Mouse (Mus musculus): ENCODE measurements around the gene Fam69a. TPM values are rescaled to one million over a fixed set of nuclear protein-coding genes. Genes with fewer than 3 reads are reported as not detected.

The Fam69a gene
- polyA plus RNA-seq, 1 experiment from 2014 or later, result 31.9 TPM

- Histone ChIP-seq H3K27me3 (no peaks in the 10 kb centered on the region), H3K4me1 (no peaks in the 10 kb centered on the region), H3K9me3 (no peaks in the 10 kb centered on the region), H3K9ac (replicated peaks) (no peak overlapping the region), H3K4me3 (no peak overlapping the region), H3K27ac (replicated peaks) (no peak overlapping the region), H3K4me2 (replicated peaks) (no peak overlapping the region), H3K36me3 (no peaks in the 10 kb centered on the region)
- no peak for ATAC-seq (replicated peaks)
- WGBS, result 82% methylated on average over 1 of the region's 1 CpGs
Observed at GRCm38 (mm10) chr5:107877053-107877452, 109.8 kb downstream of the Fam69a start.

GRCm38 (mm10) chr5:107875261-107875611 is 111.6 kb downstream of the Fam69a start:
- Histone ChIP-seq H3K4me1 (no peaks in the 10 kb centered on the region), H3K9me3 (no peaks in the 10 kb centered on the region), H3K4me2 (replicated peaks) (no peak overlapping the region), H3K9ac (replicated peaks) (no peak overlapping the region), H3K4me3 (no peak overlapping the region), H3K27ac (replicated peaks) (no peak overlapping the region), H3K27me3 (no peaks in the 10 kb centered on the region), H3K36me3 (no peaks in the 10 kb centered on the region)
- no peak for ATAC-seq (replicated peaks)

- no peak for ATAC-seq (replicated peaks)
- no peak within 1 kb of the TSS for H3K27ac ChIP-seq (replicated peaks)
- H3K4me3 ChIP-seq, result no peak within 1 kb of the TSS
- H3K9ac ChIP-seq (replicated peaks), result no peak within 1 kb of the TSS
- WGBS, result 46% methylated on average over 4 of the region's 4 CpGs
- H3K9me3 ChIP-seq, result no peaks in the 10 kb centered on the region
- no peaks in the 10 kb centered on the region for H3K36me3 ChIP-seq
- H3K4me2 ChIP-seq (replicated peaks), result no peak within 1 kb of the TSS
- no peaks in the 10 kb centered on the region for H3K4me1 ChIP-seq
- no peaks in the 10 kb centered on the region for H3K27me3 ChIP-seq
Observed at GRCm38 (mm10) chr5:107874561-107875260, 112.2 kb downstream of the Fam69a start, which contains the start of gene Evi5. TSS of gene Evi5 (minus strand) at chr5:107875107.

GRCm38 (mm10) chr5:107873886-107874302 is 113.0 kb downstream of the Fam69a start:
- Histone ChIP-seq H3K9me3 (no peaks in the 10 kb centered on the region), H3K4me3 (no peak overlapping the region), H3K27ac (replicated peaks) (no peak overlapping the region), H3K4me2 (replicated peaks) (no peak overlapping the region), H3K4me1 (no peaks in the 10 kb centered on the region), H3K27me3 (no peaks in the 10 kb centered on the region), H3K36me3 (no peaks in the 10 kb centered on the region), H3K9ac (replicated peaks) (no peak overlapping the region)
- ATAC-seq (replicated peaks), result no peak
- 61% methylated on average over 7 of the region's 7 CpGs for WGBS

- H3K4me1 ChIP-seq, result no peaks in the 10 kb centered on the region
- 86% methylated on average over 6 of the region's 6 CpGs for WGBS
- H3K27ac ChIP-seq (replicated peaks), result no peak overlapping the region
- no peak overlapping the region for H3K4me3 ChIP-seq
- no peaks in the 10 kb centered on the region for H3K9me3 ChIP-seq
- no peaks in the 10 kb centered on the region for H3K36me3 ChIP-seq
- ATAC-seq (replicated peaks), result no peak
- no peak overlapping the region for H3K9ac ChIP-seq (replicated peaks)
- H3K4me2 ChIP-seq (replicated peaks), result no peak overlapping the region
- H3K27me3 ChIP-seq, result no peaks in the 10 kb centered on the region
Observed at GRCm38 (mm10) chr5:107873330-107873729, 113.6 kb downstream of the Fam69a start.

- 53% methylated on average over 2 of the region's 2 CpGs for WGBS
- no peaks in the 10 kb centered on the region for H3K9me3 ChIP-seq
- H3K4me2 ChIP-seq (replicated peaks), result no peak overlapping the region
- no peak overlapping the region for H3K27ac ChIP-seq (replicated peaks)
- no peak for ATAC-seq (replicated peaks)
- H3K4me1 ChIP-seq, result peaks cover 10% of the 10 kb centered on the region; the same call in 1 of the 2 replicates
- no peak overlapping the region for H3K4me3 ChIP-seq
- no peaks in the 10 kb centered on the region for H3K36me3 ChIP-seq
- no peak overlapping the region for H3K9ac ChIP-seq (replicated peaks)
- no peaks in the 10 kb centered on the region for H3K27me3 ChIP-seq
Observed at GRCm38 (mm10) chr5:107869701-107870100, 117.2 kb downstream of the Fam69a start.

- peaks cover 10% of the 10 kb centered on the region; the same call in 1 of the 2 replicates for H3K4me1 ChIP-seq
- WGBS, result under 1% methylated on average over 54 of the region's 58 CpGs
- H3K4me3 ChIP-seq, result peak overlapping the region; percentile 84
Observed at GRCm38 (mm10) chr5:107868905-107869424, 117.9 kb downstream of the Fam69a start.

GRCm38 (mm10) chr5:107867970-107868904 is 118.6 kb downstream of the Fam69a start:
- H3K27me3 ChIP-seq, result no peaks in the 10 kb centered on the region
- WGBS, result under 1% methylated on average over 82 of the region's 82 CpGs
- peak; percentile 78 for ATAC-seq (replicated peaks)
- H3K27ac ChIP-seq (replicated peaks), result peak overlapping the region; percentile 91
- H3K9me3 ChIP-seq, result no peaks in the 10 kb centered on the region
- H3K9ac ChIP-seq (replicated peaks), result peak overlapping the region; percentile 77
- H3K4me2 ChIP-seq (replicated peaks), result peak overlapping the region; percentile 74
- no peaks in the 10 kb centered on the region for H3K36me3 ChIP-seq
- peak overlapping the region; percentile 84 for H3K4me3 ChIP-seq
- H3K4me1 ChIP-seq, result peaks cover 10% of the 10 kb centered on the region; the same call in 1 of the 2 replicates

More at GRCm38 (mm10) chr5:107868905-107869424, 117.9 kb downstream of the Fam69a start:
- H3K27ac ChIP-seq (replicated peaks), result peak overlapping the region; percentile 91
- H3K9me3 ChIP-seq, result no peaks in the 10 kb centered on the region
- peak overlapping the region; percentile 77 for H3K9ac ChIP-seq (replicated peaks)
- no peaks in the 10 kb centered on the region for H3K36me3 ChIP-seq
- peak; percentile 98 for ATAC-seq (replicated peaks)
- H3K4me2 ChIP-seq (replicated peaks), result peak overlapping the region; percentile 74
- no peaks in the 10 kb centered on the region for H3K27me3 ChIP-seq

GRCm38 (mm10) chr5:107866127-107867126 is 120.5 kb downstream of the Fam69a start:
- H3K4me3 ChIP-seq, result no peak overlapping the region
- H3K27ac ChIP-seq (replicated peaks), result no peak overlapping the region
- no peaks in the 10 kb centered on the region for H3K9me3 ChIP-seq
- no peak overlapping the region for H3K4me2 ChIP-seq (replicated peaks)
- no peaks in the 10 kb centered on the region for H3K27me3 ChIP-seq
- H3K36me3 ChIP-seq, result no peaks in the 10 kb centered on the region
- H3K9ac ChIP-seq (replicated peaks), result no peak overlapping the region
- WGBS, result 74% methylated on average over 2 of the region's 2 CpGs
- ATAC-seq (replicated peaks), result no peak
- peaks cover 10% of the 10 kb centered on the region; the same call in 1 of the 2 replicates for H3K4me1 ChIP-seq

GRCm38 (mm10) chr5:107863971-107864370 is 122.9 kb downstream of the Fam69a start:
- Histone ChIP-seq H3K9me3 (no peaks in the 10 kb centered on the region), H3K4me1 (peaks cover 10% of the 10 kb centered on the region; the same call in 1 of the 2 replicates), H3K9ac (replicated peaks) (no peak overlapping the region), H3K4me3 (no peak overlapping the region), H3K27ac (replicated peaks) (no peak overlapping the region), H3K4me2 (replicated peaks) (no peak overlapping the region), H3K36me3 (no peaks in the 10 kb centered on the region), H3K27me3 (no peaks in the 10 kb centered on the region)
- WGBS, result 87% methylated on average over 3 of the region's 3 CpGs
- no peak for ATAC-seq (replicated peaks)

GRCm38 (mm10) chr5:107858963-107859362 is 127.9 kb downstream of the Fam69a start:
- Histone ChIP-seq H3K4me1 (peaks cover 9% of the 10 kb centered on the region), H3K36me3 (no peaks in the 10 kb centered on the region), H3K9me3 (no peaks in the 10 kb centered on the region), H3K4me2 (replicated peaks) (no peak overlapping the region), H3K27me3 (no peaks in the 10 kb centered on the region), H3K27ac (replicated peaks) (no peak overlapping the region), H3K9ac (replicated peaks) (no peak overlapping the region), H3K4me3 (no peak overlapping the region)
- 51% methylated on average over 2 of the region's 2 CpGs for WGBS
- ATAC-seq (replicated peaks), result no peak
